In the genomic region with DNA sequence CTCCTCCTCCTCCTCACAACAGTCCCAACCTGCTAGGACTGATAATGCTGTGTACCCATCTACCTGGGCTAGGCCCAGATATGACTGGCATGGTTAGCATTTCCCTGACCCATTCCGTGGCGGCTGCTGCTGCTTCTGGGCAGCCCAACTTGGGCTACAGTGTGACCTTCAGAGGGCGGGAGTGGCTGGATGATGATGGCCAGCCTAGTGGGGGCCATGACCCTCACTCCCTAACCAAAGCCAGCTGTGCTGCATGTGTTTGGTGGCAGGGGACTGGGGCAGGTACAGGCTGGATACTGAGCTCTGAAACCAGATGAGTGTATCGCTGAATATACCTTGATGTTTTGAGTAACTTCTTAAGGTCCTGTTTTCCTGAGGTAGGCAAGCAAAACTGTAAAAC, we compare ENCODE assay signal across 15 mouse cellular contexts. TPM values are rescaled to one million over a fixed set of nuclear protein-coding genes. Genes with fewer than 3 reads are reported as not detected.
"Had no signal": no experiment of that assay in that cellular context is flagged by ENCODE, and none has a peak within 500 bp of the region (broad histone marks: within the 10 kb centered on the region; RNA-seq: fewer than 3 reads in every experiment).

No protein-coding gene starts in this region.

- H3K4me3 ChIP-seq: midbrain, embryonic 10.5 days; midbrain, embryonic 12.5 days; myocyte; neural tube, embryonic 13.5 days; neural tube, embryonic 15.5 days had no signal

- H3K27ac ChIP-seq: midbrain, embryonic 10.5 days; midbrain, embryonic 12.5 days; neural tube, embryonic 13.5 days; neural tube, embryonic 15.5 days had no signal

- H3K4me1 ChIP-seq: neural tube, embryonic 15.5 days had no signal

- H3K4me2 ChIP-seq: lung, embryonic 14.5 days; midbrain, embryonic 12.5 days; neural tube, embryonic 13.5 days; neural tube, embryonic 15.5 days had no signal

- H3K36me3 ChIP-seq: midbrain, embryonic 10.5 days; midbrain, embryonic 12.5 days; neural tube, embryonic 13.5 days; neural tube, embryonic 15.5 days had no signal

- H3K9ac ChIP-seq: lung, embryonic 14.5 days; midbrain, embryonic 12.5 days; neural tube, embryonic 13.5 days; neural tube, embryonic 15.5 days had no signal

- H3K9me3 ChIP-seq: midbrain, embryonic 10.5 days; midbrain, embryonic 12.5 days; neural tube, embryonic 13.5 days; neural tube, embryonic 15.5 days had no signal

- ATAC-seq: midbrain, embryonic 16.5 days had no signal

RNA-seq across cellular contexts. Expression of a gene that starts 26.3 kb away (rescaled TPM):
- polyA plus RNA-seq: lung, embryonic 14.5 days; lung, embryonic 16.5 days; midbrain, embryonic 10.5 days; midbrain, embryonic 12.5 days; midbrain, embryonic 14.5 days; midbrain, embryonic 16.5 days; myocyte; neural tube, embryonic 11.5 days; neural tube, embryonic 13.5 days; neural tube, embryonic 15.5 days; small intestine, adult 2 months; stomach, embryonic 14.5 days; stomach, embryonic 16.5 days; thymus, postnatal 0 days; urinary bladder, adult 2 months had no signal
